Mouse (Mus musculus) embryonic facial prominence, embryonic 15.5 days (tissue): Measurements from ENCODE around the gene Ddi2. TPM values are rescaled to one million over a fixed set of nuclear protein-coding genes. Genes with fewer than 3 reads are reported as not detected.

Source experiments
- ATAC-seq: fragments of 200-750 bp; cut with Nextera tagmentation; 2 replicates; pipeline ENCODE4 v1.8.0; 2017; ENCODE audit warnings: low read depth, moderate TSS enrichment; ENCODE audit not compliant: insufficient number of reproducible peaks, low FRiP score, low TSS enrichment
- H3K27ac ChIP-seq: fragments of 300-500 bp; sonication (generic); replicated peaks from 2 replicates; pipeline ENCODE4 v1.5.1; 2015; ENCODE audit warnings: mild to moderate bottlenecking, inconsistent platforms
- H3K27me3 ChIP-seq: fragments of 300-500 bp; sonication (generic); 2 replicates; pipeline ENCODE4 v1.6.1; 2015; ENCODE audit warnings: inconsistent platforms
- H3K36me3 ChIP-seq: fragments of 300-500 bp; sonication (generic); 2 replicates; pipeline ENCODE4 v1.6.1; 2015; ENCODE audit warnings: mild to moderate bottlenecking, inconsistent platforms
- H3K4me1 ChIP-seq: fragments of 300-500 bp; sonication (generic); 2 replicates; pipeline ENCODE4 v1.6.1; 2015; ENCODE audit warnings: inconsistent platforms
- H3K4me2 ChIP-seq: fragments of 300-500 bp; sonication (generic); replicated peaks from 2 replicates; pipeline ENCODE4 v1.6.1; 2015; ENCODE audit warnings: mild to moderate bottlenecking, inconsistent platforms
- H3K4me3 ChIP-seq: fragments of 300-500 bp; sonication (generic); replicated peaks from 2 replicates; pipeline ENCODE4 v1.5.1; 2015; ENCODE audit warnings: mild to moderate bottlenecking, inconsistent platforms
- H3K9ac ChIP-seq: fragments of 300-500 bp; sonication (generic); 2 replicates; pipeline ENCODE4 v1.6.1; 2015; ENCODE audit warnings: inconsistent platforms
- H3K9me3 ChIP-seq: fragments of 300-500 bp; sonication (generic); replicated peaks from 2 replicates; pipeline ENCODE4 v1.6.1; 2016; ENCODE audit warnings: inconsistent platforms
- WGBS: fragments of 180-500 bp; shearing (Covaris S2); methylation state at CpG from one replicate; pipeline ENCODE4 v1.1.7; 2015; 5-methylcytosine and 5-hydroxymethylcytosine counted together
- polyA plus RNA-seq: library from polyadenylated mRNA; unstranded; fragments of >200 nt; fragmentation: Nextera tagmentation; extraction: Ambion mirVana; gene quantifications from 2 replicates; pipeline ENCODE4 v1.2.1, GENCODE M21; 2015

Gene Ddi2
- polyA plus RNA-seq, 1 experiment from 2014 or later, result 25.2 TPM

GRCm38 (mm10) chr4:141636693-141637092, 86.5 kb downstream of the Ddi2 start:
- Histone ChIP-seq H3K36me3 (peaks cover 83% of the 10 kb centered on the region), H3K27me3 (no peaks in the 10 kb centered on the region), H3K4me1 (no peaks in the 10 kb centered on the region), H3K9me3 (no peaks in the 10 kb centered on the region), H3K27ac (no peak overlapping the region), H3K4me2 (no peak overlapping the region), H3K4me3 (no peak overlapping the region), H3K9ac (no peak overlapping the region)
- no peak for ATAC-seq
- WGBS, result 88% methylated on average over 5 of the region's 5 CpGs

- no peaks in the 10 kb centered on the region for H3K4me1 ChIP-seq
- no peak overlapping the region for H3K4me2 ChIP-seq
- H3K27ac ChIP-seq, result no peak overlapping the region
- no peak overlapping the region for H3K4me3 ChIP-seq
- H3K9ac ChIP-seq, result no peak overlapping the region
- WGBS, result 53% methylated on average over 9 of the region's 9 CpGs
- no peaks in the 10 kb centered on the region for H3K9me3 ChIP-seq
- H3K27me3 ChIP-seq, result no peaks in the 10 kb centered on the region
- H3K36me3 ChIP-seq, result peaks cover 83% of the 10 kb centered on the region
- no peak for ATAC-seq
Measured at GRCm38 (mm10) chr4:141635991-141636390, 87.2 kb downstream of the Ddi2 start.

- Histone ChIP-seq H3K36me3 (peaks cover 88% of the 10 kb centered on the region), H3K9ac (no peak overlapping the region), H3K4me3 (no peak overlapping the region), H3K27me3 (no peaks in the 10 kb centered on the region), H3K4me1 (no peaks in the 10 kb centered on the region), H3K27ac (no peak overlapping the region), H3K4me2 (no peak overlapping the region), H3K9me3 (no peaks in the 10 kb centered on the region)
- no peak for ATAC-seq
- 93% methylated on average over 21 of the region's 21 CpGs for WGBS
Measured at GRCm38 (mm10) chr4:141632111-141632873, 90.9 kb downstream of the Ddi2 start.

- no peak overlapping the region for H3K4me2 ChIP-seq
- no peaks in the 10 kb centered on the region for H3K9me3 ChIP-seq
- no peak for ATAC-seq
- H3K27me3 ChIP-seq, result no peaks in the 10 kb centered on the region
- H3K36me3 ChIP-seq, result peaks cover 85% of the 10 kb centered on the region
- H3K4me1 ChIP-seq, result no peaks in the 10 kb centered on the region
- 94% methylated on average over 20 of the region's 20 CpGs for WGBS
- no peak overlapping the region for H3K9ac ChIP-seq
- no peak overlapping the region for H3K4me3 ChIP-seq
- no peak overlapping the region for H3K27ac ChIP-seq
Measured at GRCm38 (mm10) chr4:141631250-141631649, 92.0 kb downstream of the Ddi2 start.

- no peaks in the 10 kb centered on the region for H3K9me3 ChIP-seq
- H3K9ac ChIP-seq, result no peak overlapping the region
- WGBS, result 91% methylated on average over 11 of the region's 11 CpGs
- no peak for ATAC-seq
- no peaks in the 10 kb centered on the region for H3K27me3 ChIP-seq
- H3K27ac ChIP-seq, result no peak overlapping the region
- H3K36me3 ChIP-seq, result peaks cover 92% of the 10 kb centered on the region
- H3K4me1 ChIP-seq, result no peaks in the 10 kb centered on the region
- no peak overlapping the region for H3K4me3 ChIP-seq
- no peak overlapping the region for H3K4me2 ChIP-seq
Measured at GRCm38 (mm10) chr4:141630021-141630420, 93.2 kb downstream of the Ddi2 start.

- Histone ChIP-seq H3K27ac (no peak overlapping the region), H3K4me2 (no peak overlapping the region), H3K27me3 (no peaks in the 10 kb centered on the region), H3K9ac (no peak overlapping the region), H3K4me3 (no peak overlapping the region), H3K9me3 (no peaks in the 10 kb centered on the region), H3K36me3 (peaks cover 83% of the 10 kb centered on the region), H3K4me1 (peaks cover 1% of the 10 kb centered on the region; the same call in 1 of the 2 replicates)
- 84% methylated on average over 14 of the region's 14 CpGs for WGBS
- no peak for ATAC-seq
Measured at GRCm38 (mm10) chr4:141628661-141629060, 94.6 kb downstream of the Ddi2 start.

Other genes starting within 250 kb of the Ddi2 start
- gene Spen, start 184.8 kb downstream of the Ddi2 start, polyA plus RNA-seq, result 10.8 and 10.9 TPM in 2 replicates
- gene Fblim1, start 117.3 kb downstream of the Ddi2 start, polyA plus RNA-seq, result 30.8 and 32.3 TPM in 2 replicates
- gene Tmem82, start 104.8 kb downstream of the Ddi2 start, polyA plus RNA-seq, result 0.48 and 0.62 TPM in 2 replicates
- 0.05 TPM in 1 of 2 replicates, not detected in the other for gene Slc25a34, start 99.6 kb downstream of the Ddi2 start, polyA plus RNA-seq
- gene Plekhm2, start 58.5 kb downstream of the Ddi2 start, polyA plus RNA-seq, result 7.1 and 8.3 TPM in 2 replicates
- 0.28 TPM in 1 of 2 replicates, not detected in the other for gene Rsc1a1, start 37.8 kb downstream of the Ddi2 start, polyA plus RNA-seq
- 0.32 and 0.33 TPM in 2 replicates for gene Agmat, start 23.3 kb upstream of the Ddi2 start, polyA plus RNA-seq
- 4.8 and 5.0 TPM in 2 replicates for gene Dnajc16, start 67.5 kb upstream of the Ddi2 start, polyA plus RNA-seq
- 14.4 and 16.9 TPM in 2 replicates for gene Casp9, start 70.2 kb upstream of the Ddi2 start, polyA plus RNA-seq
- gene Cela2a, start 102.7 kb upstream of the Ddi2 start, polyA plus RNA-seq, result not detected in 2 replicates
- not detected in 2 replicates for gene Ctrc, start 122.9 kb upstream of the Ddi2 start, polyA plus RNA-seq
- 81.7 and 83.2 TPM in 2 replicates for gene Efhd2, start 151.5 kb upstream of the Ddi2 start, polyA plus RNA-seq